In the genomic region with DNA sequence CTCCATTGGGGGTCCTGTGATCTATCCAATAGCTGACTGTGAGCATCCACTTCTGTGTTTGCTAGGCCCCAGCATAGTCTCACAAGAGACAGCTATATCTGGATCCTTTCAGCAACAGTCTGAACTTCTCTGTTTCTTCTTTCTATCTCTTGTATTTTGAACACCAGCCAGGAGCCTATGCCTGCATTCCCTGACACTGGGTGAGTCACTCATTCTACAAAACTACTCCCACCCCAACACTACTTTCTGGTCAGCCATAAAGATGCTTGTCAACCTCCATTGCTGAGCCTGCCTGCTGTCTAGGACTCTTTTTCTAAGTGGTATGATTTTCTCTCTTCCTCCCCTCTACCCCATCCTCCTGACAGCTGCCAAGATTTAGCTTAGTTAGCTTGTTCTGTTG, we compare ENCODE assay signal across 18 mouse cellular contexts.
"Had no signal": no experiment of that assay in that cellular context is flagged by ENCODE, and none has a peak within 500 bp of the region (broad histone marks: within the 10 kb centered on the region; RNA-seq: fewer than 3 reads in every experiment).

No protein-coding gene starts in this region.

- H3K27me3 ChIP-seq: lung, embryonic 15.5 days; megakaryocyte, embryonic 14.5 days; midbrain, embryonic 13.5 days; midbrain, embryonic 15.5 days; neural tube, embryonic 12.5 days; stomach, embryonic 15.5 days had no signal

- H3K9me3 ChIP-seq: lung, embryonic 15.5 days; midbrain, embryonic 15.5 days; neural tube, embryonic 12.5 days; stomach, embryonic 15.5 days had no signal

- H3K4me1 ChIP-seq: lung, embryonic 15.5 days; megakaryocyte, embryonic 14.5 days; midbrain, embryonic 13.5 days; midbrain, embryonic 15.5 days; neural tube, embryonic 12.5 days; stomach, embryonic 15.5 days had no signal

- DNase-seq: liver, postnatal 0 days; lung, adult 2 months; lung, postnatal 14 days; lung, postnatal 36 days; right cerebral cortex, postnatal 14 days; thymus, adult 2 months; thymus, postnatal 25 days; thymus, postnatal 4 days had no signal

- H3K4me2 ChIP-seq: lung, embryonic 15.5 days; midbrain, embryonic 11.5 days; midbrain, embryonic 13.5 days; midbrain, embryonic 15.5 days; neural tube, embryonic 12.5 days; stomach, embryonic 15.5 days had no signal

- H3K9ac ChIP-seq: liver, postnatal 0 days; lung, embryonic 15.5 days; midbrain, embryonic 13.5 days; midbrain, embryonic 15.5 days; neural tube, embryonic 12.5 days; stomach, embryonic 15.5 days had no signal

- H3K4me3 ChIP-seq: lung, embryonic 15.5 days; megakaryocyte, embryonic 14.5 days; midbrain, embryonic 13.5 days; midbrain, embryonic 15.5 days; neural tube, embryonic 12.5 days; stomach, embryonic 15.5 days had no signal

- H3K36me3 ChIP-seq: lung, embryonic 15.5 days; midbrain, embryonic 13.5 days; midbrain, embryonic 15.5 days; neural tube, embryonic 12.5 days; stomach, embryonic 15.5 days had no signal

- ATAC-seq: liver, postnatal 0 days; lung, postnatal 0 days; midbrain, embryonic 13.5 days; midbrain, embryonic 15.5 days had no signal

- H3K27ac ChIP-seq: lung, embryonic 15.5 days; macrophage; midbrain, embryonic 13.5 days; midbrain, embryonic 15.5 days; neural tube, embryonic 12.5 days; stomach, embryonic 15.5 days; stomach, postnatal 0 days had no signal
